Mouse (Mus musculus) embryo, embryonic 11.5 days (tissue): ENCODE measurements around the gene Fzd5.

Source experiments
- DNase-seq: peaks from one replicate; pipeline ENCODE4 v3.0.0-alpha.2; 2012; ENCODE audit warnings: low read depth, low spot score

The Fzd5 gene

DNA sequence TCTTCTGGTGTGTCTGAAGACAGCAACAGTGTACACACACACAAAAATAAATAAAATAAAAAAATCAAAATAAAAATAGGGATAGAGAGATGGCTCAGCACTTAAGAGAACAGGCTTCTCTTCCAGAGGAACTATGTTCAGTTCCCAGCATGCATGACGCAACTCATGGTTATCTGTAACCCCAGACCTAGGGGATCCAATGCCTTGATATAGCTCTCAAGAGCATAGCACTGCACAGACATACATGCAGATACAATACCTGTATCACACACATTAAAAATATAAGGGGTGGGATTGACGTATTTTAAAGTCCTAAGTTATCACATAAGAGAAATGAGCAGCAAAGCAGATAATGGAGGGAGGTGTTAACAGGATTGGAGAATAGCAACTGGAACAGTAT, 53.1 kb downstream of the Fzd5 start:
- DNase-seq: no peak

DNA sequence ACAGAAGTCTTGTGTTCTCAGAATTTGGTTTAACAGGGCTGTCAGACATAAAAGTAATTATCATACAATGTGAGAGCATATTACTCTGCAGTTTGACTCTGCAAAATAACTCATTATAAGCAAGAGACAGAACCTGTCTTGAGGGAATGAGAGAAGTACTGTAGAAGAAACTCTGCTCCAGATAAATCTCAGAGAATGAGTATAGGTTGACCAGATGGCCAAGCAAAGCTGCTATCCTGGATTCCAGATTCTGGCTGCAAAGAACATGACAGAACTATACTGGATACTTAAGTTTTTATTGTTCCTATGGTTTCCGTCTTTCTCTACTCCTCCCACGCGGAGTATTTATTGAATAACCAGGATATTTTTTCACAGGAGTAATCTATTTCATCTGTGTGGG, 54.5 kb downstream of the Fzd5 start:
- no peak for DNase-seq

DNA sequence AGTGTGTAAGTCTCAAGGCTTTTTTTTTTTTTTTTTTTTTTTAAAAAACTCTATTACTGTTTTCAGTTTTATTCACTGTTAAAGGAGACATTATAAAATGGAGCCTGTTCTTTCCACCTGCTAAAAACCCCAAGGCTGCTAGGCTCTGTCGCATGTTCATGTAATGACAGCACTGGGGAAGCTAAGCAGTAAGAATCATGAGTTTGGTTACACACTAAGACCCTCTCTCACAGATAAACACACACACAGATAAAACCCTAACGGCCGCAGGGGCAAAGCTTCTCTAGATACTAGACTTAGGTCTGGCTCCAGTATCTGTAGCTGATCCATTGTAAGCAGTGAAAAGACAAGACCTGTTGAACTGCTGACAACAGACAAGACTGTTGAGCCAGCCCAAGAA, 56.1 kb downstream of the Fzd5 start:
- no peak for DNase-seq
